31 mouse cellular contexts compared by ENCODE assay signal in the genomic region with DNA sequence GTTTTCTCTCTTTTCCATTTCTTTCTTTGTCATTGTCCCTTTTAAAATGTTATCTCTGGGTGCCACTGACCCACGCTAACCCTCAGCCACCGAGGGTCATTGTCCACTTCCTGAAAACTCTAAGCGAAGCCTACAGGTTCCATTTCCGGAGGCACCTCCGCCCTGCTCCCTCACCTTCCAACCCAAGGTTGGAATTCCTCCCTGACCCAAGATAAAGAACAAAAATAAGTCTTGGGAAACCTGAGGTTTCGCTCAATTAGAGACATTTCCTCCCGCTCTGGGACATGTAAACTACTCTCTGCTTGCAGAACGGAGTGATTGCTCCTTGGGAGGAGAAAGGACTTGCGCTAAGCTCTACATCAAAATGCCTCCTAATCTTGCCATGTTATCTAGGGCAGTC.
"Had no signal": no experiment of that assay in that cellular context is flagged by ENCODE, and none has a peak within 500 bp of the region (broad histone marks: within the 10 kb centered on the region; RNA-seq: fewer than 3 reads in every experiment).

No protein-coding gene starts in this region.

- H3K27ac ChIP-seq: limb, embryonic 10.5 days; limb, embryonic 12.5 days; limb, embryonic 13.5 days; limb, embryonic 15.5 days; liver, embryonic 12.5 days; liver, embryonic 13.5 days; liver, embryonic 14.5 days; liver, embryonic 15.5 days; lung, embryonic 15.5 days; macrophage; midbrain, embryonic 10.5 days; midbrain, embryonic 12.5 days; midbrain, embryonic 13.5 days; midbrain, embryonic 15.5 days had no signal

- ATAC-seq: liver, embryonic 12.5 days; liver, postnatal 0 days; lung, postnatal 0 days; midbrain, embryonic 13.5 days; midbrain, embryonic 15.5 days; midbrain, embryonic 16.5 days had no signal

- H3K9me3 ChIP-seq: limb, embryonic 10.5 days; limb, embryonic 12.5 days; limb, embryonic 15.5 days; liver, embryonic 12.5 days; liver, embryonic 13.5 days; liver, embryonic 15.5 days; lung, embryonic 15.5 days; midbrain, embryonic 13.5 days; midbrain, embryonic 15.5 days had no signal

- DNase-seq: left cerebral cortex, postnatal 4 days; liver; liver, embryonic 13.5 days; liver, postnatal 0 days; lung, adult 18-20 months; lung, adult 2 months; lung, embryonic 14.5 days; lung, postnatal 10 days; lung, postnatal 14 days; lung, postnatal 36 days; lung, postnatal 4 days; midbrain, embryonic 14.5 days had no signal

- H3K4me1 ChIP-seq: liver, embryonic 12.5 days; liver, embryonic 13.5 days; liver, embryonic 15.5 days had no signal

- H3K9ac ChIP-seq: limb, embryonic 12.5 days; limb, embryonic 13.5 days; limb, embryonic 15.5 days; liver, embryonic 12.5 days; liver, embryonic 13.5 days; liver, embryonic 14.5 days; liver, embryonic 15.5 days; liver, postnatal 0 days; lung, embryonic 14.5 days; lung, embryonic 15.5 days; midbrain, embryonic 12.5 days; midbrain, embryonic 13.5 days; midbrain, embryonic 15.5 days had no signal

- H3K4me3 ChIP-seq: limb, embryonic 10.5 days; limb, embryonic 12.5 days; limb, embryonic 13.5 days; limb, embryonic 15.5 days; liver, embryonic 12.5 days; liver, embryonic 13.5 days; liver, embryonic 15.5 days; lung, embryonic 15.5 days; megakaryocyte, embryonic 14.5 days; midbrain, embryonic 10.5 days; midbrain, embryonic 12.5 days; midbrain, embryonic 13.5 days; midbrain, embryonic 15.5 days; myocyte had no signal

- H3K4me2 ChIP-seq: limb, embryonic 12.5 days; limb, embryonic 13.5 days; limb, embryonic 15.5 days; liver, embryonic 11.5 days; liver, embryonic 12.5 days; liver, embryonic 13.5 days; liver, embryonic 15.5 days; lung, embryonic 14.5 days; lung, embryonic 15.5 days; midbrain, embryonic 11.5 days; midbrain, embryonic 12.5 days; midbrain, embryonic 13.5 days; midbrain, embryonic 15.5 days had no signal

- H3K36me3 ChIP-seq: limb, embryonic 10.5 days; limb, embryonic 12.5 days; limb, embryonic 13.5 days; limb, embryonic 15.5 days; liver, embryonic 12.5 days; liver, embryonic 13.5 days; liver, embryonic 15.5 days; lung, embryonic 15.5 days; midbrain, embryonic 10.5 days; midbrain, embryonic 12.5 days; midbrain, embryonic 13.5 days; midbrain, embryonic 15.5 days had no signal

- H3K27me3 ChIP-seq: limb, embryonic 12.5 days; limb, embryonic 13.5 days; limb, embryonic 15.5 days; liver, embryonic 12.5 days; liver, embryonic 13.5 days; liver, embryonic 15.5 days; lung, embryonic 15.5 days; midbrain, embryonic 15.5 days had no signal
